In the genomic region with DNA sequence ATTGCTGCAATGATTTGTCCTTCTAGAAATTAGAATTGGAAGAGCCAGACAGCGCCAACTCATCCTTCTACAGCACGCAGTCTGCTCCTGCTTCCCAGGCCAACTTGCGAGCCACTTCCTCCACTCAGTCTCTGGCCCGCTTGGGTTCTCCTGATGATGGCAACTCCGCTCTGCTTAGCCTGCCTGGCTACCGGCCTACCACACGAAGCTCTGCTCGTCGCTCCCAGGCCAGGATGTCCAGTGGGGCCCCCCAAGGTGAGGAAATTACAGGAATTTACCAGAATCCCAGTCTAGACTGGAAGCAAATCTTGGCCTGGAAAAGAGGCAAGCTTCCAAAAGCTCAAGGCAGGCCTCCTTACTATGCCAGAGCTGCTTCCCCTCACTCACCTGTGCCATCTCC, we compare ENCODE assay signal across 28 mouse cellular contexts. TPM values are rescaled to one million over a fixed set of nuclear protein-coding genes. Genes with fewer than 3 reads are reported as not detected.
A peak's percentile ranks its signal among the peaks of the same experiment; 100 is the strongest.
DNase-seq lines count a peak whose midpoint lies in the region; ATAC-seq and TF ChIP-seq lines count a peak whose summit lies in the region.
"Had no signal": no experiment of that assay in that cellular context is flagged by ENCODE, and none has a peak within 500 bp of the region (broad histone marks: within the 10 kb centered on the region; RNA-seq: fewer than 3 reads in every experiment).

No protein-coding gene starts in this region.

- TF ChIP-seq CTCF in cerebellum, adult 2 months (IDR thresholded peaks at IDR 0.05; ENCODE audit: borderline replicate concordance, insufficient read depth, low read depth, low read length), result no peak

- DNase-seq in cerebellum, adult 18-20 months, result peak; percentile 49 to 50
- no peak for DNase-seq in frontal cortex, adult 2 months (ENCODE audit: extremely low spot score in 1 of 2, low spot score in 1 of 2)
- peak; percentile 49 to 67 for DNase-seq in cerebellum, adult 2 months
- peak; percentile 65 for DNase-seq in cerebellum, adult 9-11 months
- DNase-seq in midbrain, embryonic 11.5 days (ENCODE audit: low spot score, missing footprints), result no peak
- no peak for DNase-seq in frontal cortex, postnatal 14 days (ENCODE audit: low spot score in 2 of 2)
- DNase-seq: embryo, embryonic 11 days; gastrocnemius, postnatal 36 days; kidney, adult 2 months; kidney, postnatal 36 days; layer of hippocampus, postnatal 36 days; liver, embryonic 13.5 days; lung, adult 18-20 months; lung, postnatal 4 days; right cerebral cortex, postnatal 25 days had no signal

- peaks cover 74% of the 10 kb centered on the region for H3K36me3 ChIP-seq in midbrain, embryonic 11.5 days (ENCODE audit: control insufficient read depth, insufficient read depth, low read length)

- H3K4me3 ChIP-seq in cerebellum, adult 2 months (replicated peaks; ENCODE audit: insufficient read depth, low read depth, low read length), result no peak overlapping the region
- H3K4me3 ChIP-seq in midbrain, embryonic 11.5 days (ENCODE audit: low read depth, low read length), result no peak overlapping the region
- H3K4me3 ChIP-seq: embryonic facial prominence, embryonic 12.5 days; hindbrain, embryonic 12.5 days; intestine, embryonic 15.5 days; limb, embryonic 10.5 days; limb, embryonic 15.5 days; liver, embryonic 13.5 days; megakaryocyte, embryonic 14.5 days; midbrain, embryonic 13.5 days; stomach, embryonic 15.5 days had no signal

- no peak overlapping the region for H3K4me2 ChIP-seq in midbrain, embryonic 11.5 days
- H3K4me2 ChIP-seq: embryonic facial prominence, embryonic 12.5 days; hindbrain, embryonic 12.5 days; intestine, embryonic 15.5 days; limb, embryonic 15.5 days; liver, embryonic 13.5 days; midbrain, embryonic 13.5 days; stomach, embryonic 15.5 days had no signal

- 9% methylated on average over 9 of the region's 9 CpGs for WGBS in cerebellum, adult 2 months
- WGBS in midbrain, embryonic 11.5 days, result 93% methylated on average over 9 of the region's 9 CpGs

- H3K4me1 ChIP-seq in cerebellum, adult 2 months (ENCODE audit: control insufficient read depth, insufficient read depth, low read length), result peaks cover 17% of the 10 kb centered on the region
- no peaks in the 10 kb centered on the region for H3K4me1 ChIP-seq in midbrain, embryonic 11.5 days (ENCODE audit: control insufficient read depth, insufficient read depth, low read length)
- H3K4me1 ChIP-seq: embryonic facial prominence, embryonic 12.5 days; hindbrain, embryonic 12.5 days; intestine, embryonic 15.5 days; limb, embryonic 10.5 days; limb, embryonic 15.5 days; midbrain, embryonic 13.5 days; stomach, embryonic 15.5 days had no signal

- H3K9ac ChIP-seq in midbrain, embryonic 11.5 days (ENCODE audit: low read length), result no peak overlapping the region
- H3K9ac ChIP-seq: embryonic facial prominence, embryonic 12.5 days; hindbrain, embryonic 12.5 days; intestine, embryonic 15.5 days; limb, embryonic 15.5 days; liver, embryonic 13.5 days; midbrain, embryonic 13.5 days; stomach, embryonic 15.5 days had no signal

- no peak for TF ChIP-seq POLR2A in cerebellum, adult 2 months (IDR thresholded peaks at IDR 0.05; ENCODE audit: borderline replicate concordance, insufficient read depth, low read length)

- H3K9me3 ChIP-seq in midbrain, embryonic 11.5 days (ENCODE audit: control insufficient read depth, low read length), result no peaks in the 10 kb centered on the region
- H3K9me3 ChIP-seq: embryonic facial prominence, embryonic 12.5 days; hindbrain, embryonic 12.5 days; intestine, embryonic 15.5 days; limb, embryonic 10.5 days; limb, embryonic 15.5 days; liver, embryonic 13.5 days; megakaryocyte, embryonic 14.5 days; midbrain, embryonic 13.5 days; stomach, embryonic 15.5 days had no signal

- no peak for ATAC-seq in cerebellum, adult (ENCODE audit: insufficient number of reproducible peaks, low FRiP score, low TSS enrichment)
- ATAC-seq in frontal cortex, adult (ENCODE audit: low TSS enrichment), result 0 out of 2 replicates have a peak, but pooled peaks have one; percentile 13
- ATAC-seq in midbrain, embryonic 11.5 days (ENCODE audit: low FRiP score), result no peak
- ATAC-seq: CD4-positive, CD25-positive, alpha-beta regulatory T cell, adult 4 months; hindbrain, postnatal 0 days; intestine, embryonic 15.5 days; lung, postnatal 0 days; midbrain, embryonic 13.5 days had no signal

- H3K27ac ChIP-seq in cerebellum, adult 2 months (ENCODE audit: insufficient read depth, low read length), result 0 out of 2 replicates have a peak overlapping the region, but pooled peaks have one; percentile 29
- H3K27ac ChIP-seq in midbrain, embryonic 11.5 days (ENCODE audit: low read depth, low read length), result no peak overlapping the region
- H3K27ac ChIP-seq: embryonic facial prominence, embryonic 12.5 days; hindbrain, embryonic 12.5 days; hindbrain, postnatal 0 days; intestine, embryonic 15.5 days; limb, embryonic 10.5 days; limb, embryonic 15.5 days; liver, embryonic 13.5 days; stomach, embryonic 15.5 days had no signal

- no peaks in the 10 kb centered on the region for H3K27me3 ChIP-seq in cerebellum, adult 2 months (ENCODE audit: control insufficient read depth, insufficient read depth, low read length)
- H3K27me3 ChIP-seq in midbrain, embryonic 11.5 days (ENCODE audit: control insufficient read depth, insufficient read depth, low read length), result no peaks in the 10 kb centered on the region
- H3K27me3 ChIP-seq: embryonic facial prominence, embryonic 12.5 days; hindbrain, embryonic 12.5 days; intestine, embryonic 15.5 days; limb, embryonic 15.5 days; liver, embryonic 13.5 days; megakaryocyte, embryonic 14.5 days; midbrain, embryonic 13.5 days; stomach, embryonic 15.5 days had no signal

RNA-seq across cellular contexts. Expression of a gene that starts 6.6 kb away (rescaled TPM):
- polyA plus RNA-seq in frontal cortex, adult 2 months (2012; rRNA removed), result 14.1 and 14.4 TPM in 2 replicates
- 13.7 and 14.6 TPM in 2 replicates for polyA plus RNA-seq in cerebellum, adult 2 months (2012; rRNA removed)
- polyA plus RNA-seq in midbrain, embryonic 11.5 days (2014; fragmentation: Nextera tagmentation; extraction: Ambion mirVana), result 2.3 and 3.4 TPM in 2 replicates

RNA-seq across cellular contexts. Expression of a gene that starts 53.4 kb away (rescaled TPM):
- polyA plus RNA-seq in frontal cortex, adult 2 months (2012; rRNA removed), result 56.4 and 67.1 TPM in 2 replicates
- polyA plus RNA-seq in cerebellum, adult 2 months (2012; rRNA removed), result 65.3 and 66.6 TPM in 2 replicates
- 28.3 and 29.7 TPM in 2 replicates for polyA plus RNA-seq in midbrain, embryonic 11.5 days (2014; fragmentation: Nextera tagmentation; extraction: Ambion mirVana)

RNA-seq across cellular contexts. Expression of a gene that starts 53.5 kb away (rescaled TPM):
- polyA plus RNA-seq in frontal cortex, adult 2 months (2012; rRNA removed), result 36.2 and 42.7 TPM in 2 replicates
- 48.8 and 48.9 TPM in 2 replicates for polyA plus RNA-seq in cerebellum, adult 2 months (2012; rRNA removed)
- 22.6 and 23.7 TPM in 2 replicates for polyA plus RNA-seq in midbrain, embryonic 11.5 days (2014; fragmentation: Nextera tagmentation; extraction: Ambion mirVana)

RNA-seq across cellular contexts. Expression of a gene that starts 53.7 kb away (rescaled TPM):
- 3.9 and 4.3 TPM in 2 replicates for polyA plus RNA-seq in frontal cortex, adult 2 months (2012; rRNA removed)
- polyA plus RNA-seq in cerebellum, adult 2 months (2012; rRNA removed), result 3.8 and 4.7 TPM in 2 replicates
- 1.2 TPM in 2 replicates for polyA plus RNA-seq in midbrain, embryonic 11.5 days (2014; fragmentation: Nextera tagmentation; extraction: Ambion mirVana)

Comparison
In these comparisons a context has a peak if more than half of its experiments do, and no peak if none do; other contexts are left out.
1. DNase-seq: peak in cerebellum, adult 18-20 months (2 of 2), cerebellum, adult 2 months (2 of 2) and cerebellum, adult 9-11 months (single experiment); none in frontal cortex, adult 2 months (0 of 2), midbrain, embryonic 11.5 days (single experiment) and frontal cortex, postnatal 14 days (0 of 2).